Mouse (Mus musculus) MEL (cell line): Measurements from ENCODE around the gene Ano6. TPM values are rescaled to one million over a fixed set of nuclear protein-coding genes. Genes with fewer than 3 reads are reported as not detected.
A peak's percentile ranks its signal among the peaks of the same experiment; 100 is the strongest.

Experiments used
- DNase-seq: peaks from one replicate; pipeline ENCODE4 v3.0.0; 2011; ENCODE audit warnings: low read depth, low spot score
- H3K27ac ChIP-seq: 2 replicates; pipeline ENCODE4 v1.5.1; 2012; ENCODE audit warnings: low read depth, mild to moderate bottlenecking, control low read depth, low read length, moderate library complexity; ENCODE audit not compliant: control insufficient read depth
- H3K27me3 ChIP-seq, 2 experiments: fragments of 150-350 bp in 1 of 2; sonication (generic) in 1 of 2; 2 replicates each; pipeline ENCODE4 v1.6.1; 2012; ENCODE audit warnings: low read length in 2 of 2, mild to moderate bottlenecking in 2 of 2, improper control_type of control experiment in 1 of 2, moderate library complexity in 1 of 2; ENCODE audit not compliant: insufficient read depth in 2 of 2, control insufficient read depth in 1 of 2
- H3K36me3 ChIP-seq, 2 experiments: 2 replicates each; pipeline ENCODE4 v1.6.1; 2012 to 2014; ENCODE audit warnings: low read length in 2 of 2, improper control_type of control experiment in 1 of 2, inconsistent platforms in 1 of 2, mild to moderate bottlenecking in 1 of 2; ENCODE audit not compliant: insufficient read depth in 2 of 2, control insufficient read depth in 1 of 2
- H3K4me1 ChIP-seq, 2 experiments: fragments of 150-350 bp in 1 of 2; sonication (generic) in 1 of 2; 2 replicates each; pipeline ENCODE4 v1.6.1; 2012; ENCODE audit warnings: low read length in 2 of 2, improper control_type of control experiment in 1 of 2, mild to moderate bottlenecking in 1 of 2; ENCODE audit not compliant: insufficient read depth in 2 of 2, control insufficient read depth in 1 of 2
- H3K4me3 ChIP-seq, 2 experiments: fragments of 150-350 bp in 1 of 2; sonication (generic) in 1 of 2; 2 replicates each; pipeline ENCODE4 v1.5.1; 2012; ENCODE audit warnings: low read depth in 2 of 2, low read length in 2 of 2, mild to moderate bottlenecking in 2 of 2, moderate library complexity in 2 of 2, control low read depth in 1 of 2, improper control_type of control experiment in 1 of 2; ENCODE audit not compliant: control insufficient read depth in 1 of 2, insufficient read depth in 1 of 2
- H3K79me2 ChIP-seq: 2 replicates; pipeline ENCODE4 v1.6.1; 2012; ENCODE audit warnings: mild to moderate bottlenecking, low read length, moderate library complexity; ENCODE audit not compliant: control insufficient read depth, poor library complexity, insufficient read depth
- H3K9ac ChIP-seq: 2 replicates; pipeline ENCODE4 v1.6.1; 2012; ENCODE audit warnings: low read depth, mild to moderate bottlenecking, control low read depth, low read length, moderate library complexity; ENCODE audit not compliant: control insufficient read depth, poor library complexity, severe bottlenecking
- H3K9me3 ChIP-seq: fragments of 150-350 bp; sonication (generic); replicated peaks from 2 replicates; pipeline ENCODE4 v1.6.1; 2012; ENCODE audit warnings: mild to moderate bottlenecking, low read length, improper control_type of control experiment, moderate library complexity; ENCODE audit not compliant: insufficient read depth
- BHLHE40 ChIP-seq: IDR thresholded peaks from 2 replicates; pipeline ENCODE4 v1.6.1; 2012; ENCODE audit warnings: low read depth, mild to moderate bottlenecking, inconsistent platforms, low read length, improper control_type of control experiment, borderline replicate concordance
- CTCF ChIP-seq, 3 experiments: IDR thresholded peaks in 2 of 3; conservative IDR thresholded peaks in 1 of 3; 2 replicates each; pipeline ENCODE4 v1.5.1; 2011 to 2012; ENCODE audit warnings: low read length in 3 of 3, low read depth in 2 of 3, mild to moderate bottlenecking in 2 of 3, improper control_type of control experiment in 1 of 3, inconsistent platforms in 1 of 3, mixed read lengths in 1 of 3, moderate library complexity in 1 of 3; ENCODE audit not compliant: control insufficient read depth in 1 of 3, insufficient read depth in 1 of 3, poor library complexity in 1 of 3, severe bottlenecking in 1 of 3
- E2F4 ChIP-seq: IDR thresholded peaks from 2 replicates; pipeline ENCODE4 v1.6.1; 2011; ENCODE audit warnings: low read depth, low read length, improper control_type of control experiment, borderline replicate concordance
- ELF1 ChIP-seq: IDR thresholded peaks from 2 replicates; pipeline ENCODE4 v1.6.1; 2014; ENCODE audit warnings: low read depth, mild to moderate bottlenecking, inconsistent platforms, low read length, improper control_type of control experiment, moderate library complexity
- EP300 ChIP-seq, 2 experiments: IDR thresholded peaks; 2 replicates each; pipeline ENCODE4 v1.6.1; 2011; ENCODE audit warnings: improper control_type of control experiment in 2 of 2, low read length in 2 of 2, low read depth in 1 of 2, mild to moderate bottlenecking in 1 of 2
- ETS1 ChIP-seq: IDR thresholded peaks from 2 replicates; pipeline ENCODE4 v1.6.1; 2012; ENCODE audit warnings: low read depth, mild to moderate bottlenecking, inconsistent platforms, low read length, improper control_type of control experiment, moderate library complexity
- GABPA ChIP-seq: IDR thresholded peaks from 2 replicates; pipeline ENCODE4 v1.6.1; 2012; ENCODE audit warnings: low read depth, mild to moderate bottlenecking, inconsistent platforms, low read length, improper control_type of control experiment, moderate library complexity
- HCFC1 ChIP-seq: IDR thresholded peaks from 2 replicates; pipeline ENCODE4 v1.6.1; 2012; ENCODE audit warnings: low read depth, mild to moderate bottlenecking, inconsistent platforms, low read length, improper control_type of control experiment, moderate library complexity
- JUND ChIP-seq: IDR thresholded peaks from 2 replicates; pipeline ENCODE4 v1.6.1; 2011; ENCODE audit warnings: low read depth, mild to moderate bottlenecking, improper control_type of control experiment, low read length
- KAT2A ChIP-seq: conservative IDR thresholded peaks from 2 replicates; pipeline ENCODE4 v1.6.1; 2012; ENCODE audit warnings: low read depth, low read length, improper control_type of control experiment, inconsistent platforms
- MAFK ChIP-seq: IDR thresholded peaks from 2 replicates; pipeline ENCODE4 v1.6.1; 2011; ENCODE audit warnings: low read depth, mild to moderate bottlenecking, low read length, improper control_type of control experiment, borderline replicate concordance
- MAX ChIP-seq: IDR thresholded peaks from 2 replicates; pipeline ENCODE4 v1.6.1; 2011; ENCODE audit warnings: low read length, improper control_type of control experiment
- MAZ ChIP-seq: IDR thresholded peaks from 2 replicates; pipeline ENCODE4 v1.6.1; 2012; ENCODE audit warnings: low read depth, mild to moderate bottlenecking, inconsistent platforms, low read length, improper control_type of control experiment
- MEF2A ChIP-seq: IDR thresholded peaks from 2 replicates; pipeline ENCODE4 v1.6.1; 2014; ENCODE audit warnings: low read depth, mild to moderate bottlenecking, inconsistent platforms, low read length, improper control_type of control experiment; ENCODE audit not compliant: poor library complexity, insufficient replicate concordance, severe bottlenecking; ENCODE audit errors: extremely low read depth
- MXI1 ChIP-seq: IDR thresholded peaks from 2 replicates; pipeline ENCODE4 v1.6.1; 2011; ENCODE audit warnings: mild to moderate bottlenecking, low read depth, low read length, improper control_type of control experiment
- NELFE ChIP-seq: IDR thresholded peaks from 2 replicates; pipeline ENCODE4 v1.6.1; 2011; ENCODE audit warnings: low read depth, low read length, improper control_type of control experiment
- NRF1 ChIP-seq: IDR thresholded peaks from 2 replicates; pipeline ENCODE4 v1.6.1; 2014; ENCODE audit warnings: low read depth, mild to moderate bottlenecking, inconsistent platforms, low read length, improper control_type of control experiment, moderate library complexity; ENCODE audit not compliant: poor library complexity, insufficient read depth, severe bottlenecking
- POLR2A ChIP-seq, 2 experiments: IDR thresholded peaks; 2 replicates each; pipeline ENCODE4 v1.6.1; 2011 to 2012; ENCODE audit warnings: low read length in 2 of 2, mild to moderate bottlenecking in 2 of 2, control low read depth in 1 of 2, improper control_type of control experiment in 1 of 2, low read depth in 1 of 2, moderate library complexity in 1 of 2; ENCODE audit not compliant: control insufficient read depth in 1 of 2, insufficient read depth in 1 of 2, poor library complexity in 1 of 2
- POLR2AphosphoS2 ChIP-seq: IDR thresholded peaks from 2 replicates; pipeline ENCODE4 v1.6.1; 2011; ENCODE audit warnings: low read length, improper control_type of control experiment
- POLR2AphosphoS5 ChIP-seq: IDR thresholded peaks from 2 replicates; pipeline ENCODE4 v1.6.1; 2012; ENCODE audit warnings: low read depth, borderline replicate concordance, mild to moderate bottlenecking, inconsistent platforms, low read length, moderate library complexity, mixed read lengths
- RAD21 ChIP-seq: IDR thresholded peaks from 2 replicates; pipeline ENCODE4 v1.6.1; 2011; ENCODE audit warnings: mild to moderate bottlenecking, low read depth, low read length, improper control_type of control experiment
- RCOR1 ChIP-seq: IDR thresholded peaks from 2 replicates; pipeline ENCODE4 v1.6.1; 2012; ENCODE audit warnings: low read depth, mild to moderate bottlenecking, inconsistent platforms, low read length, improper control_type of control experiment
- SIN3A ChIP-seq: IDR thresholded peaks from 2 replicates; pipeline ENCODE4 v1.6.1; 2012; ENCODE audit warnings: low read length, improper control_type of control experiment, inconsistent platforms
- SMC3 ChIP-seq: IDR thresholded peaks from 2 replicates; pipeline ENCODE4 v1.6.1; 2011; ENCODE audit warnings: low read depth, low read length, improper control_type of control experiment
- TAL1 ChIP-seq: IDR thresholded peaks from 2 replicates; pipeline ENCODE4 v1.6.1; 2012; ENCODE audit warnings: mild to moderate bottlenecking, inconsistent platforms, low read length, moderate library complexity, mixed read lengths
- TCF12 ChIP-seq: IDR thresholded peaks from 2 replicates; pipeline ENCODE4 v1.6.1; 2014; ENCODE audit warnings: low read depth, mild to moderate bottlenecking, inconsistent platforms, low read length, improper control_type of control experiment, moderate library complexity
- USF1 ChIP-seq: IDR thresholded peaks from 2 replicates; pipeline ENCODE4 v1.6.1; 2014; ENCODE audit warnings: low read depth, mild to moderate bottlenecking, inconsistent platforms, low read length, improper control_type of control experiment, moderate library complexity
- ZC3H11A ChIP-seq: IDR thresholded peaks from 2 replicates; pipeline ENCODE4 v1.6.1; 2012; ENCODE audit warnings: low read depth, mild to moderate bottlenecking, inconsistent platforms, low read length, improper control_type of control experiment
- ZKSCAN1 ChIP-seq: IDR thresholded peaks from 2 replicates; pipeline ENCODE4 v1.6.1; 2012; ENCODE audit warnings: low read depth, mild to moderate bottlenecking, inconsistent platforms, low read length, improper control_type of control experiment, moderate library complexity
- ZMIZ1 ChIP-seq: IDR thresholded peaks from 2 replicates; pipeline ENCODE4 v1.6.1; 2012; ENCODE audit warnings: low read depth, mild to moderate bottlenecking, inconsistent platforms, low read length, improper control_type of control experiment, moderate library complexity
- ZNF384 ChIP-seq: IDR thresholded peaks from 2 replicates; pipeline ENCODE4 v1.6.1; 2012; ENCODE audit warnings: low read depth, mild to moderate bottlenecking, inconsistent platforms, low read length, improper control_type of control experiment
- polyA plus RNA-seq, 2 experiments: library from polyadenylated mRNA; stranded (reverse) in 1 of 2; unstranded in 1 of 2; fragments of >175 nt in 1 of 2; fragments of >200 nt in 1 of 2; gene quantifications; 2 replicates each; pipeline versions ENCODE4 v1.2.1 to v1.2.4; 2012; ENCODE audit warnings: low replicate concordance in 2 of 2, low read depth in 1 of 2; ENCODE audit not compliant: insufficient read length in 2 of 2, insufficient read depth in 1 of 2, missing spikeins in 1 of 2
- total RNA-seq: library from RNA; depleted of rRNA; stranded (reverse); fragments of 300-350 nt; gene quantifications from 2 replicates; pipeline ENCODE4 v1.2.3, GENCODE M21; 2012

Ano6 gene
- total and polyA plus RNA-seq, 3 experiments = 54.8 to 66.6 (median 61.4) TPM

- no peaks in the 10 kb centered on the region for H3K79me2 ChIP-seq
- H3K9me3 ChIP-seq = no peaks in the 10 kb centered on the region
- H3K9ac ChIP-seq = no peak overlapping the region
- H3K36me3 ChIP-seq = peaks cover 0 to 9% of the 10 kb centered on the region in 2 experiments; a peak in 2 of 4 replicates
- no peaks in the 10 kb centered on the region for H3K27me3 ChIP-seq
- DNase-seq = no peak
- H3K4me3 ChIP-seq = no peak overlapping the region
- no peak overlapping the region for H3K27ac ChIP-seq
- TF ChIP-seq SIN3A = no peak
- TF ChIP-seq, all 39 proteins: peak for 0
- H3K4me1 ChIP-seq = peaks cover 8 to 18% of the 10 kb centered on the region in 2 experiments
Measured at GRCm38 (mm10) chr15:95761420-95761819, 29.2 kb upstream of the Ano6 start.

DNA sequence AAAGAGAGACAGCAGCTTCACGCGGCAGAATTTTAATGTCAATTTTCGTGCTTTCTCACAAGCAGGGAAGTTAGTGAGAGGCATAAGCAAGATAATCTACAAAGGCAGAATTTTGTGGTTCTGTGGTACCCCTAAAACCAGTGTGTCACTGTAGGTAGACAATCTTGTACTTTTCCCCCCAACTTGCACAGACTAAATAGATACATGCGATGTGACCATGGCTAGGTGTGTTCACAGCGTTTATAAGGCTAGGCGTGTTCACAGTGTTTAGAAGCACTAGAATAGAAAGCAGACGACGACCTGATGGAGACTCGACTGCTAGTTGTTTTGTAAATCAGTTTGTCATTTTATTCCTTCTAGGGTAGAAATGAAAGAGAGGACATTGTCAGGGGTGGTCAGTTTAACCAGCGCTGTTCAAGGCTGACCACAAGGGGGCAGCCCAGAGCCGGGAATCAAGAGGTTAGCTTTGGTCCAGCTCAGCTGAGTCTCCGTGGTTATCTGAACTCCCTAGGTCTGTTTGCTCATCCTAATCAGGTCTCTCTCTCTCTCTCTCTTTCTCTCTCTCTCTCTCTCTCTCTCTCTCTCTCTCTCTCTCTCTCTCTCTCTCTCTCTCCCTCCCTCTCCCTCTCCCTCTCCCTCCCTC is 27.9 kb upstream of the Ano6 start:
- Histone ChIP-seq H3K9me3 (no peaks in the 10 kb centered on the region), H3K36me3 (no peaks in the 10 kb centered on the region), H3K27me3 (no peaks in the 10 kb centered on the region), H3K4me3 (no peak overlapping the region), H3K79me2 (no peaks in the 10 kb centered on the region), H3K9ac (no peak overlapping the region), H3K4me1 (peaks cover 0 to 7% of the 10 kb centered on the region in 2 experiments; a peak in 2 of 4 replicates), H3K27ac (no peak overlapping the region)
- peak; percentile 86 for DNase-seq
- TF ChIP-seq NELFE (no peak), NRF1 (no peak), ZKSCAN1 (no peak), KAT2A (no peak), SIN3A (peak; percentile 55; the same call in 1 of the 2 replicates), SMC3 (peak; percentile 97), RCOR1 (no peak), BHLHE40 (no peak), ZC3H11A (peak; percentile 98), MAZ (peak; percentile 53; the same call in 1 of the 2 replicates), RAD21 (peak; percentile 97), ETS1 (no peak), USF1 (no peak), ZMIZ1 (no peak), GABPA (no peak), CTCF (IDR thresholded peaks at IDR 0.05 in 2 of 3, conservative IDR thresholded peaks at IDR 0.05 in 1 of 3; ENCODE audit: control insufficient read depth in 1 of 3, insufficient read depth in 1 of 3, low read depth in 2 of 3, low read length in 3 of 3, poor library complexity in 1 of 3, severe bottlenecking in 1 of 3) (peak; percentile 94 to 100 (median 95)), MAFK (no peak), MXI1 (no peak), POLR2AphosphoS5 (no peak), MEF2A (no peak), MAX (no peak), ELF1 (no peak), EP300 (IDR thresholded peaks at IDR 0.05; ENCODE audit: low read depth in 1 of 2, low read length in 2 of 2) (no peak), POLR2A (IDR thresholded peaks at IDR 0.05; ENCODE audit: control insufficient read depth in 1 of 2, insufficient read depth in 1 of 2, low read depth in 1 of 2, low read length in 2 of 2, poor library complexity in 1 of 2) (no peak), ZNF384 (no peak), E2F4 (no peak), TCF12 (no peak), HCFC1 (0 out of 2 replicates have a peak, but pooled peaks have one; percentile 22), POLR2AphosphoS2 (no peak), TAL1 (no peak), JUND (peak; percentile 81)
